Mouse (Mus musculus) G1E (cell line): ENCODE measurements around the gene Ear10.
"Not testable (repeated sequence)": the region's sequence is repeated elsewhere in the genome, so short reads cannot be mapped to it uniquely, and the experiment has no call there.

Experiments
- CTCF ChIP-seq: IDR thresholded peaks from 2 replicates; pipeline ENCODE4 v1.5.1; 2012; ENCODE audit warnings: low read depth, low read length, inconsistent platforms, mixed read lengths
- GATA2 ChIP-seq: IDR thresholded peaks from 2 replicates; pipeline ENCODE4 v1.6.1; 2012; ENCODE audit warnings: low read depth, low read length, inconsistent platforms, borderline replicate concordance
- POLR2AphosphoS5 ChIP-seq: IDR thresholded peaks from 2 replicates; pipeline ENCODE4 v1.6.1; 2012; ENCODE audit warnings: low read depth, low read length, inconsistent platforms; ENCODE audit not compliant: insufficient replicate concordance
- TAL1 ChIP-seq: conservative IDR thresholded peaks from 2 replicates; pipeline ENCODE4 v1.6.1; 2012; ENCODE audit warnings: low read depth, low read length, inconsistent platforms, mixed read lengths

DNA sequence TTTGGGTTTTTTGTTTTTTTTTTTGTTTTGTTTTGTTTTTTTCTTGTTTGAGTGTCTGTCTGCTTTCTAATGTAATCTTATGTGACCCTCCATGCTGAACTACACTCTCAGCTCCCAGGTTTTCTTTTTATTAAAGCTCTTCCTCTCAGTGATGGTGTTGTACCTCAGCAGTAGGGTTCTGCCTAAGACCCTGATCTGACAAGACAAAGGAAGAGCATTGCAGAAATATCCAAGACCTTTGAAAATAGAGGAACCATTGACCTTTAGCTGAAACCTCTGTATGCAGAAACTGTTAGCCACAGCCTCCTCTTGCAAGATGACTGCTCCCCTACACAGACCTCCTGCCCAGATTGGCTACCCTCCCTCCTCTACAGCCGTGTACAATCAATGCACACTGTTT, 37.1 kb downstream of the Ear10 start:
- not testable (repeated sequence) for TF ChIP-seq CTCF, TAL1, POLR2AphosphoS5, GATA2
